Mouse (Mus musculus) lung, postnatal 14 days (tissue): Measurements from ENCODE around the gene Morn4.
"Not testable (repeated sequence)": the region's sequence is repeated elsewhere in the genome, so short reads cannot be mapped to it uniquely, and the experiment has no call there.

Experiments
- DNase-seq: peaks from one replicate; pipeline ENCODE4 v3.0.0; 2021

The Morn4 gene

DNA sequence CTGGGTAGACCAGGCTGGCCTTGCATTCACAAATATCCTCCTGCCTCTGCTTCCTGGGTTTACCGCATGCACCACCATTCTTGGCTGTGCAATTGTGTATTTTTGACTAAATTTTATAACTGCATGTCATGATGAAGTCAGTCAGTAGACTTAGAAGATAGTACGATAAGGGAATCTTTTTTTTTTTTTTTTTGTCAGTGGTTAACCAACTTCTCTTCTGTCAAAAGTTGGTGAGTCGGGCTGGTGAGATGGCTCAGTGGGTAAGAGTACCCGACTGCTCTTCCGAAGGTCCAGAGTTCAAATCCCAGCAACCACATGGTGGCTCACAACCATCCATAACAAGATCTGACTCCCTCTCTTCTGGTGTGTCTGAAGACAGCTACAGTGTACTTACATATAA lies 4.5 kb downstream of the Morn4 start:
- DNase-seq, result not testable (repeated sequence)

DNA sequence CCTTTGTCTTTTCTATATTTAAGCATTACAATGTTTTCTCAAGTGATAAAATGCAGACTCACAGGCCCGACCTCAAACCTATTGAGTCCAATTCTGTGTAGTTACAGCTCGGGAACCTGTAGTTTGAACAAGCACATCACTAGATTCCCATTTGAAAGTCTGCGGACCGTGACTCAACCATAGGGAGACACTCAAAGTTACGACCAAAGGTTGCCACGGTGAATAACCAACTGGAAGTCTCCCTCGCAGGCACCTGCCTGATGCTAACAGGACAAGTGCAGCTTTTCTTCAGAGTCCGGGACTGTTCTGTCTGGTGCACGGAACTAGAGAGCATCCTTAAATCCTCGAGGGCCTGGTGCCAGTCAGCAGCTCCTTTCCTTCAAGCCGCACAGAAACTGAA lies 5.7 kb downstream of the Morn4 start:
- no peak for DNase-seq

GRCm38 (mm10) chr19:42079950-42080349 lies 6.2 kb downstream of the Morn4 start:
- DNase-seq, result no peak

DNA sequence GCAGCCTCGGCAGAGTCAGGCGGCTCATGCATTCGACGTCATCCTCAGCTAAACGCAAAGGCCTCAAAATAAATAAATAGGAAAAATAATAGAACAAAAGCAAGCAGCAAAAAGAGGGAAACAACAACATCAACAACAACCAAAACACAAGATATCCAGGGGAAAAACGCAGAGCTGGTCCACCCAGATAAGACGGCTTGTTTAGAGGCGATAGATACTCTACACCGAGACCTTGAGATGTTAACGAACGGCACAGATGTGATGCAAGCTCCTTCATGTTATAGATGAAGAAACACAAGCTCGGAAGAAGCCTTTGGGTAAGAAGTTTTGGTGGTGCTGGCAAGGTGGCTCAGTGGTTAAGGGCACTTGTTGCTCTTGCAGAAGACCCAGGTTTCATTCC lies 7.2 kb downstream of the Morn4 start:
- no peak for DNase-seq

DNA sequence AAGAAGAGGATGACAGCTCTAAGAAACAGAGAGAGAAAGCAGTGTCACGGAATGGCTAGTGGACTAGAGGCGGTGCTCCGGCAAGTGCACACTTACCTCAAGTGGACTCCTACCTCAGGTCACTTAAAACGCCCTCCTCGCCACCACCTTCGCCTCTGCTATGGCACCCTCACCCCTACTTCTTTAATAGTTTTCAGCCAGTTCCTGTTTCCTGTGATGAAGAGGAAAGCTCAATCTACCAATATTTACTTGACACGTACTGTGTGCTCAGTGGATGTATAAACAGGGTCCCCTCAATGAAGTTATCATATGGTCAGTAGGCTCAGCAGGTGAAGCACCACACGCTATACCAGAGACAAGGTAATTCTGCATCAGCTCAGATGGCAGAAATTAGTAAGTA lies 7.6 kb downstream of the Morn4 start:
- DNase-seq, result no peak

DNA sequence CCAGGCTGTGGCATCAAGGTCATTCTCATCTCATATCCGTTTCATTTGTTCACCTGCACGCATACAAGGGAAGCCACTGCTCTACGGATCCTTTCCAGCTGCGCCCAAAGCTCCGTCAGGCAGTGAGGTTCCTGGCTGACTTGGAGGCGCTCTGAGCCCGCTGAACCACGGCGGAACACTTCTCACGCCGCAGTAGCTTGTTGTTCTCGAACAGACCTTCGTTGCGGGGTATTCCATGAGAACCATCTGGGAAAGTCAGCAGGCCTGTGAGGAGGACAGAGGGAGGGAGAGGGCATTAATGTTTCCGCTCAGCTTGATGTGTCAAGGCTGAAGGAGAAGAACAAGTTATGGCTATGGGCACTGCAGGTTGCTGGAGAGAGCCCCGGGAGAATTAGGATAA lies 10.2 kb downstream of the Morn4 start:
- DNase-seq, result no peak

DNA sequence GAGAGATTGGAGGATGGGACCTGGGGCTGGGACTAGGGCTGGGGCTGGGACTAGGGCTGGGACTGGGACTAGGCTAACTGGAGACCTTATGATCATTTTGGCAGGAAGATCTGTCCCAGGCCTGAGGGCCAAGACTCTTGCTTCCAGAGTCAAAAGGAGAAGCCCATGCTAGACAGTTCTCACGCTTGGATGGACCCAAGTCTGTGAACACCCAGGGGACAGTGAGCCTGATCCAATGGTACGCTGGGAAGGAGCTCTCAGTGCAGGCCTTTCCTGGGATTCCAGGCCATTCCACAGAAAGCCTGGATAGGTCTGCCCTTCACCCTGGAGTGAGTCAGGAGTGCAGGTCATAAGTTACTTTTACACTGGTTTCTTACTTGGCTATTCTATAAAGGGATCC lies 11.1 kb downstream of the Morn4 start:
- no peak for DNase-seq

DNA sequence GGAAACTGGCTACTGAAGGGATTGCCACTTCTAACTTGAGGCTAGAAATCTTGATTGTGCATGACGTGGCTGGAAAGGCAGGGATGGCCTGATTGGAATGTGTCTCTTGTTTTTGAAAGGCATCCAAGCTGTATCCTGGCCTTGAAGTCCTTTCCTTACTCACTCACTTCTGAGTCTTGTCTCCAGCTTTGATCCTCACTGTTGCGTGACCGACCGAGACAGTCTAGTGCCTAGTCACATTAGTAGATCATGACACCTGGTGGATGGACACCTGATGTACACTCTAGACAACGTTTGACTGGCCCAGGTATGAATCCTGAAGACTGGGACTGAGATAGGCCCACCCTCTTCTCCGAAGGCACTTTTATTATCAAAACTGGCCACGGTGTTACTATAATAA lies 13.4 kb downstream of the Morn4 start:
- no peak for DNase-seq

DNA sequence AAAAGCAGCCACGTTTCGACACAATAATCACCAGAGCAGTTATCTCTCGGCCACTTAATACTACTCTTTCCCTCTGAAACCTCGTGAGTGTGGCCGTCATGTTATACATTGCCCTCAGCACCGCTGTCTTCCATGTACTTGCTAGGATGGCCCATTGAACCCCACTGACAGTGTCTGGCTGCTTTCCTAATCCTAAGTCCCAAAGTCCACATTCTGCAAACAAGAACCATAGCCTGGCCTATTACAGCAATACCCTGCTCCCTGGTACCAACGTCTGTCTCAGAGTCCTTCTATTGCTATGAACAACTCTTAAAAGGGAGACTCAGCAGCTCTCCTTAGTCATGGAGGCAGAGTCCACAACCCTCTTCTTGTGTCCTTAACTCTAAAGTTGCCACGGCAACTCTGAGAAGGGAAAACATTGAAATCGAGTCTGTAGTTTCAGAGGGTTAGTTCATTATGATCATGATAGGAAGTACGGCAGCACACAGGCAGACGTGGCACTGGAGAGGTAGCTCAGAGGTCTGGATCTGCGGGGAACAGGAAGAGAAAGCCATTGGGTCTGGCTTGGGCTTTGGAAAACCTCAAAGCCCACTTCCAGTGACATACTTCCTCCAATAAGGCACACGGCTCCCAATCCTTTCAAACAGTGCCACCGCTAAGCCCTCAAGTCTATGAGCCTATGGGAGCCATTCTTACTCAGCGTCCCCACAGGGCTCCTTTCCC lies 14.1 kb downstream of the Morn4 start:
- no peak for DNase-seq

DNA sequence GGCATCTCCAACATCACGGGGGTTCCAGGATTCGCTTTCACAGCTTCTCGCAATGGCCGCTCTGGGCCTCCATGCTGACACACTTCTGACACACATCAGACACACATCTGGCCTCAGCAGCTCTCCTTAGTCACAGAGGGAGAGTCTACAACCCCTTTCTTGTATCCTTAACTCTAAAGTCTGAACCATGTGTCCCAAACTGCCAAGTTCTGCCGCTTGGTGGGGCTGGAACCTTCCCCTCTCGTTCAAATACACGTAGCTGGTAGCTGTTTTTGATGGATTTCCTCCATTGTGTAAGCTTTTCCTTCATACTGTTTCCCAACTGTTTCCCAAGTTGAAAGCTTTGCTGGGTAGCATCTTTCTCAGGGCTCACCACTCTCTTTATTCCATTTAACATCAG lies 14.9 kb downstream of the Morn4 start:
- peak; percentile 32 for DNase-seq

- DNase-seq, result peak; percentile 40
Observed at GRCm38 (mm10) chr19:42069241-42069525, 17.0 kb downstream of the Morn4 start.

GRCm38 (mm10) chr19:42068441-42069240 lies 17.5 kb downstream of the Morn4 start:
- DNase-seq, result peak; percentile 46

DNA sequence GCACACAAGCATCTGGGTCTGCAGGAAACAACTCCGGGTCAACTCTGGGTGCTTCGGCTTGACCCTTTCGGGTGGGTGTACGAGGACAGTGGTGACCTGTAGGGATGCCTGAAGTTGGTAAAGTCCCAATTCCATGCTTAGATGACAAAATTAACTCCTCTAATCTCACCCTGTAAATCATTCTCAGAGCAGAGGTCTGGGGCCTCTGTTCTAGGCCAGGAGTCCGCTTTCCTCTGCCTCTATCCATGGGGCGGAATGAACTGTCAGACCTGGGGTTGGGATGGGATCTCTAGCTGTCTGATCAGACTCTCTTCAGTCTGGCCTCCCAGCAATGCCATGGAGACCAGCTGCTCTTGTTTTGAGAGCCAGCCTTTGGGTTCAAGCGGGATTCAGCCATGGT lies 24.7 kb downstream of the Morn4 start:
- DNase-seq, result no peak

- DNase-seq, result no peak
Observed at GRCm38 (mm10) chr19:42058426-42058825, 27.7 kb downstream of the Morn4 start.

DNA sequence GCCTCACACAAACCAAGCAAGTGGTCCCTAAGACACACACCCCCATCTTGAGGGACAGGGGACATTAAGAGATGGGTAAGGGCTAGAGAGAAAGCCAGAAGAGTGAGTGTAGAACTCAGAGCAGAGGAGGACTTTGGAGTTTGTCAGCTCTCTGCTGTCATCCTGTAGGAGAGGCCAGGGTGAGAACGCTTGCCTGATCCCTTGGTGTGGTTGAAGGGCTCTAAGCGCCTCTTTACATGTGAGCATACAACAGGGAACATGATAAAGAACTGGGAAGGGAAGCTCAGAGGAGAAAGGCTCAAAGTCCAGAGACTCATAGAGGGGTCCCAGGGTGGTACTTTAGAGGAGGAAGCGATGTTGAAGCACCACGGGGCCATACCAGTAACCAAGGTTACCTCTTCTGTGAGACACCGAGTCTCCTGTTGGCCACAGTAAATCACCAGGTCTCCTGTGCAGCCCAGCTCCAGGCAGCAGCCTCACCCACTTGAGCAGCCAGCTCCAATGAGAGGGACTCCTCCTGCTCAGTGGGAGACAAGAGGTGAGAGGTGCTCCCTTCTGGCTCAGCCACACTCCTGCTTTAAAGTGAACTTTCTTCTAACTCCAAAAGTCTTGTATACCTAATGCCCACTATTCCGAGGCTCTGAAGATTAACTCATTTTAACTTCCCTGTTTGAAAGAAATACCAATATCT lies 29.3 kb downstream of the Morn4 start:
- DNase-seq, result no peak

GRCm38 (mm10) chr19:42055881-42056280 lies 30.3 kb downstream of the Morn4 start:
- no peak for DNase-seq

DNA sequence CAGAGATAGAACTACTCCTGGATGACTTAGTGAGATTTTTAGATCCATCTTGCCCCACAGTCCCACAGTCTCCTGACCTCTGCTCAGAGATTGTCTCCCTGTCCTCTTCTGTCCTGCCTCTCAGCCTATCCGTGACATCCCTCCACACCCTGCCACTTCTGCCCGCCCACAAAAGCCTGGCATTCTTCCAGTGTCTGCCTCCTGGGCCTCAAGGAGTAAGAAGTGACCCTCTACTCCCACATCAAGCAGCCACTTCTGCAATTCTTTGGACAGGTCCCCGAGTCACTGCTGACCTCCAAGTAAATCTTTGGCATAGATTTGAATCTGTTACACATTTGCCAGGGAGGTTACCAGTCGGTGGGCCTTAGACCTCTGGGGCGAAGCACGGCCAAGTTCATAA lies 31.9 kb downstream of the Morn4 start:
- peak; percentile 49 for DNase-seq

GRCm38 (mm10) chr19:42051948-42052347 lies 34.2 kb downstream of the Morn4 start, which contains the start of gene 4933411K16Rik:
Gene 4933411K16Rik (plus strand): TSS chr19:42052248.
- no peak for DNase-seq

- no peak for DNase-seq
Observed at GRCm38 (mm10) chr19:42051351-42051750, 34.8 kb downstream of the Morn4 start.

DNA sequence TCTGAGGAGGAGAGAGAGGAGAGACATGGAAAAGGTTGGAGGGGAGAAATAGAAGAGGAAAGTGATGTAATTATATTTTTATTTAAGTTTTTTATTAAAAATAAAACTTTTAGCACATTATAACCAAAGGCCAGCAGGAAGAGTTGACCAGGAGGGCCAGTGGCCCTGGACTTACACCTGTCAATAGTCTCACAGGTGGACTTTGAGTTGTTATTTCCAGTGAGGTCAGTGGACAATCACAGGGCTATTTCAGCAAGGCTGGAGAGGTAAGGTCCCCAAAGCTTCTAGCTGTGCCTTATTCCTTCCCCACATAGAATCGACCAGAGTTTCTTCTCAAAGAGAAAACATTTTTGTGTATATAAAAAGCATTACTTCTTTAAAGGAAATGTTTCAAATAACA lies 35.9 kb downstream of the Morn4 start:
- no peak for DNase-seq

DNA sequence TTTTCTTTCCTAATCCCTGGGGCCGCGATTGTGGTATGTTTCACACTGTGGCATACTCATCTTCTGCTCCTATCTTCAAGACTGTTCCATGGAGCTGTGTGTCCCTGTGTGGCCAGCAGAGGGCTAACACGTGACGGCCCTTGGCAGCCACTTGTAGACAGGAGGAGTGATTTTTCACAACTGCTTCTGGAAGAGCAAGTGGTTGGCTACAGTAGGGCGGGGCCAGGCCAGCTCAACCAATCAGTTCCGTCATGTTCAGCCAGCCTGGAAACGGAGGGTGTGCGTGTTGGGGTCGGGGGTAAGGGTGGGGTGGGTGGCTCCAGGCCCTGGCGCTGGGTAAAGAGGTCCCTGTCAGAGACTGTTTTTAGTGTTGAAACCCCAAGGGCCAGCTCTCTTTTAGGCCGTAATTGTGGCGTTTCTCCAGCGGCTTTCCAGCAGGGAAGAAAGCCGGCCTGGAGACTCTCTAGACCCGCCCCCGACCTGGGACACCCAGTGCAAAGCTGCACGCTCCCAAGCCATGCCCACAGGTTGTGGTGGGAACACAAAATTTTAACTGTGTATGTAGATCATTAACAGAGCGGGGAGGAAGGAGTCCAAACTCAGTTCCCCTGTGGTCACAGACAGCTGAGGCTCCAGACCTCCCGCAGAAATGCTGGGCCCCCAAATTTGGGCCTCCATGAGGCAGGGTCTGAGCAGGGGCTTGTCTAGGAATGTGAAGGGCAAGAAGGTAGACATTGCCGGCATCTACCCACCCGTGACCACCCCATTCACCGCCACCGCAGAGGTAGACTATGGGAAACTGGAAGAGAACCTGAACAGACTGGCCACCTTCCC lies 40.7 kb downstream of the Morn4 start, which contains the start of gene Hoga1:
Hoga1 (plus strand) TSS at position 342 of the 834 bp plus-strand sequence.
- DNase-seq, result peak; percentile 84

- no peak for DNase-seq
Observed at GRCm38 (mm10) chr19:42043988-42044387, 42.2 kb downstream of the Morn4 start.

DNA sequence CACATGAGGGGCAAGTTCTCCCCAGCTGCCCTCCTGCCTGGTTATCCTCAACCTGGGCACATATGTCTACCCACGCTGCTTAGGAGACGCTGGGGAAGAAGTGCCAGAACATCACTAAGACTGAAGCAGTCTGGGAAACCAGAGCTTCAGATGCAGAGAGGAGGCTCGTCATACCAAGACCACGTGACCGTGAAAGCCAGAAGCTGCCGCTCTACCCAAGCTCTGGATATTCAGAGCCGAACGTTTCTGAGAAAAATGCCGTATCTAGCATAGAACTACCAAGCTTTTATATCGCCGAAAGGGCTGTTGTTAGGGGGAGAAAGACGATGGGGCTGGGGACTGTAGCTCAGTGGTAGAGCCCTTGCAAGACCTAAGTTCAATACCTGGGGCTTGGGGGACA lies 47.8 kb downstream of the Morn4 start:
- no peak for DNase-seq
